Mouse (Mus musculus) heart, postnatal 25 days (tissue): Measurements from ENCODE around the gene Gm5129. TPM values are rescaled to one million over a fixed set of nuclear protein-coding genes. Genes with fewer than 3 reads are reported as not detected.
"Not testable (repeated sequence)": the region's sequence is repeated elsewhere in the genome, so short reads cannot be mapped to it uniquely, and the experiment has no call there.

Experiments used
- DNase-seq: peaks from one replicate; pipeline ENCODE4 v3.0.0; 2022; ENCODE audit warnings: low spot score
- intact Hi-C: fragments of 180-260 bp; cut with DNase I; formaldehyde crosslinking; loops from one replicate; pipeline ENCODE4 v1.15.1; 2025
- total RNA-seq, 2 experiments: library from RNA; stranded (reverse); gene quantifications; 2 replicates each; pipeline ENCODE4 v1.2.3; 2021

The Gm5129 gene
- not detected for total RNA-seq

- intact Hi-C loops = no loop called here
- peak; percentile 93 for DNase-seq
Observed at GRCm38 (mm10) chr5:29735557-29736061, at the start of gene Gm5129, which contains the start of gene Dnajb6. Gene Gm5129, minus strand, starts transcription at chr5:29735936. Gene Dnajb6, plus strand, starts transcription at chr5:29735688.

DNA sequence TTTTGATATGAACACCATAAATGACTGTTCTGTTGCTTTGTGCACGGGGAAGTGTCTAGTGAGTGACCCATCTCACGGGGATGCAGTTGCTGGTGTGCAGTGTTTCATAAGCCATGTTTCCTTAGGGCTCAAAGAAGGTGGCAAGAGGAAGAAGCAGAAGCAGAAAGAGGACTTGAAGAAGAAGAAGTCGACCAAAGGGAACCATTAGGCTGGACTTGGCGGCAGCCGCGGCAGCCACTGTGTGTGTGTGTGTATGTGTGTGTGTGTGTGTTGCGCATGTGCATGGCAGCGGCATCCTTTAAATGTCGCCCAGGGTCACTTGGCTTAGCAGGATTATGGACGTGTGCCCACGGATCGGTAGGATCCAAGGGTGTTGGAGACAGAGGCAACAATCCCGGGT, 49.2 kb upstream of the Gm5129 start:
- DNase-seq, intact Hi-C loops: not testable (repeated sequence)

- intact Hi-C loops = no loop called here
- no peak for DNase-seq
Observed at GRCm38 (mm10) chr5:29782261-29782660, 46.5 kb upstream of the Gm5129 start.

- intact Hi-C loops, DNase-seq: not testable (repeated sequence)
Observed at GRCm38 (mm10) chr5:29779733-29780132, 44.0 kb upstream of the Gm5129 start.

DNA sequence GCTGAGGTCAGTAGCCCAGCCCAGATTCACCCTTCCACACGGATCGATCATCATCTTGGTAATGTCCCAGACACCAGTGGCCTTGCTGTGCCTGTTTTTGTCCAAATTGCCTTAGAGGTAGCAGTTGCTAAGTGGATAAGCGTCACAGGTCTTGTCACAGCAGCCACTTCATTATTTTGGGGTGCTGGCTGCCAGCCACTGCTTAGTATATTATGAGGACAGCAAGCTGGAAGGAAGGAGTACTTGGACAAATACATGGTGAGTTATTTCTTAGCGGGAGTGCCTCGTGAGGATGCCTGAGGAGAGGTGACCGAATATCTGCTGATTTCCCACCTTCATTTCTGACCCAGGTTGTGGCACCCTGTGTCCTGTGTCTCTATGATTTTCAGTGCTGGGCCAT, 42.3 kb upstream of the Gm5129 start:
- intact Hi-C loops = no loop called here
- DNase-seq = no peak

DNA sequence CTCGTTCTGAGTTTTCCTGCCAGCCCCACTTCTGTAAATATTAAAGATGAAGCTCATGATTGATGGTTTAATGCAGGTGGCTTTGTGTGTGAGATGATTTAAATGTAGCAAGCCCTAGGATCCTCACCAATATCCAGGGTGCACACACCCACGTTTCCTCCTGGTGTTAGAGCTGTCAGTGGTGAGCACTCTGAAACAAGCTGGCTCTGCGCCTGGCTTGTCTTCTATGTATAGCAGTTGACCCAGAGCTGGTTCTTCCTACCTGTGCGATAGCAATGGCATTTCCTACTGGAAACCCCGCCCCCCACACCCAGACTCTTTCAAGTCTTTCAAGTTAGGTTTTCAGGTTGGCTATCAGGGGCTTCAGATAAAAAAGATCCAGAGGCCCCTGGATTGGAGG, 39.7 kb upstream of the Gm5129 start:
- intact Hi-C loops = no loop called here
- DNase-seq = no peak

DNA sequence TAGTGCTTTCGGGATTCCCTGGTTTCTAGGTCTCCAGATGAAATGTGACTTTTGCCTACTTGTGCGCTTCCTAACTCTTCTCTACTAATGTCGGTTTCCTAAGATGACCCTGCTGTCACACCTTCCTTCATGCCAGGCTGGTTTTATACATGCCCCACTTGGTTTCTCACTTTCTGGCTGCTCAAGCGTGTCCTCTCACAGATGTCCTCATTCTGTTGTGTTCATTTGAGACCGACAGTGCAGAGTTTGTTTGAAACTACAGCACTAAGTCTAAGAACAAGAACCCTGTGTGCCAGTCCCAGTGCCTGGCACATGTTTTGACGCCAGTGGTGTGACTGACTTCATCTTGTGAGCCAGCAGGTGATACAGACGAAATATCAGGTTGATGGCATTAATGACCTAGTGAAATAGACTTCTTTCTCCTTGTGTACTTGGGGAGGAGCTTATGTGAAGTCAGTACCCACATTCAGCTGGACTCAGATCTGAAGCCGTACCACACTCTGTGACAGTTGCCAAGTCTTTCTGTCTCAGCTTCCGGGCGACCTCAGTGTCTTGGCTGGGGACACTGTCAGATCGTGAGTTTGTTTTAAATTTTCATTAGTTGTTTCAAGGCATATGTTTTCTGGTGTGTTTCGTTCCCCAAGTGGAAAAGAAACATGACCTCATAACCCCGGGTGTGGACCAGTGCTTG, 37.9 kb upstream of the Gm5129 start:
- intact Hi-C loops = no loop called here
- DNase-seq = no peak

GRCm38 (mm10) chr5:29772651-29773330, 37.1 kb upstream of the Gm5129 start:
- no peak for DNase-seq
- intact Hi-C loops = no loop called here

- DNase-seq = no peak
- intact Hi-C loops = no loop called here
Observed at GRCm38 (mm10) chr5:29772038-29772437, 36.3 kb upstream of the Gm5129 start.

DNA sequence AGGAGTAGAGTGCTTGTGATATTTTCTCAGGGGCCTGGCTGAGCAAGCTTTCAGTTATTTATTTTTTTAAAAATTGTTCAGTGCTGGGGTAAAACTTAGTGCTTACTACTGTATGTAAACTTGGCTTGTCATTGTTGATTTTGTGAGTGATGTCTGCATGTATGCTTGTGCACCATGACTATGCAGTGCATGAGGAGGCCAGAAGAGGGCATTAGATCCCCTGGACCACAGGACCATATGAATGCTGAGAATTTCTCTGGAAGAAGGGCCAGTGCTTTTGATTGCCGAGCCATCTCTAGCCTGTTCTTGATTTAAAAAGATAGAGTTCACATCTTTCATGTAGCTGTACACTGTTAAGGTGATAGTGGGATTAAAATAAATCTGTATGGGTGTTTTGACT, 35.2 kb upstream of the Gm5129 start:
- intact Hi-C loops = no loop called here
- DNase-seq = no peak

DNA sequence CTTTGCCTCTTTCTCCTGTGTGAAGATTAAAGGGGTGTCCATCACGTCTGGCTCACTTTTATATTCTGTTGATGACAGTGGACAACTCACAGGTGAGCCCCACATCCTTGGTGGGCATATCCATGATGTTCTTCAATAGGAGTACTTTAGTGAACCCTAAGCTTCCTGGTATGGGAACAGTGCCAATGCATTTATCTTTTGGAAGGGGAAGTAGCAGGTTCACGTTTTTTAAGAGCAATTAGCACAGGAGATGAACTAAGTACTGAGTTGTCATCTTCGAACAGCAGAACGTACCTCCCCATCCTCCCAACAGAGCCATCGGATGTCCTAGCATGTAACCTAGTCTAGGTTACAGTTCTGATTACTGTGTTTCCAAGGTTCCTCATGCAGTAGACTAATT, 23.6 kb upstream of the Gm5129 start:
- no peak for DNase-seq
- intact Hi-C loops = no loop called here

GRCm38 (mm10) chr5:29752894-29753293, 17.2 kb upstream of the Gm5129 start:
- DNase-seq = no peak
- intact Hi-C loops = no loop called here

- no peak for DNase-seq
- intact Hi-C loops = no loop called here
Observed at GRCm38 (mm10) chr5:29751306-29751705, 15.6 kb upstream of the Gm5129 start.

GRCm38 (mm10) chr5:29747661-29748060, 11.9 kb upstream of the Gm5129 start:
- intact Hi-C loops = no loop called here
- DNase-seq = no peak

DNA sequence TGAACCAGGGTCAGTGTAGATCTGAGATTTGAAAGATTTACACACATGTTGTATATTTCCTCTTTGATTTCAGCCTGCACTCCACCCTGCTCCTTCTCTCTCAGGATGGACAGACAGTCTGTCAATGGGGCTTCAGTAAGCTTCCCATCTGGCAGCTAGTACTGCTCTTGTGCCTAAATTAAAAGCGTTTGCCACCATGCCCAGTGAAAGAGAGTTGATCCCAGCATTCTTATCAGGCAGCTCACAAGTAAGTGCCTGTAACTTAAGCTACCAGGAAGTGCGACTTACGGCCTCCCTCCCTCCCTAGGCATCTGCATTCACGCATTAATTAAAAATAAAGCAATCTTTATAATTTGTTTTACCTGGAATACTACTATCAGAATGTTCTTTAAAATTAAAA, 5.4 kb upstream of the Gm5129 start:
- no peak for DNase-seq
- intact Hi-C loops = no loop called here

- intact Hi-C loops = no loop called here
- no peak for DNase-seq
Observed at GRCm38 (mm10) chr5:29740651-29741050, 4.9 kb upstream of the Gm5129 start.

DNA sequence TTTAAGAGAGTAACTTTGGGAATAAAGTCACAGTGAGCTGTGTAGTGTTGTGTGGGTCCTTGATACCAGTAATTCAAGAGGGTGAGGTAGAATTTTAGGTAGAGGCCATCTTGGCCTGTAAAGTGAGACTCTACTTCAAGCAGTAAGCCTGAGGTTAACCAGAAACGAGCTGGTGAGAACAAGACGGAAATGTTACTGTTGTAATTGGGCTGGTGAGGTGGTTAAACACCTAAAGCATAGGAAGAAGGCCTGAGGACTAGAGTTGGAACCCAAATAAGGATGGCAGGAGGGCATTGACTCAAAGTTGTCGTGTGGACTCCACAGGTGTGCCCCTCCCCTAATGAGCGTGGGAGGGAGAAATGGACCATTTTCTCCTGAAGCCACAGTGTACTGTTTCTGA, 2.3 kb upstream of the Gm5129 start:
- intact Hi-C loops = no loop called here
- no peak for DNase-seq

GRCm38 (mm10) chr5:29737471-29737870, 1.7 kb upstream of the Gm5129 start:
- intact Hi-C loops = no loop called here
- no peak for DNase-seq

- DNase-seq = no peak
- intact Hi-C loops = no loop called here
Observed at GRCm38 (mm10) chr5:29736942-29737341, 1.2 kb upstream of the Gm5129 start.

- intact Hi-C loops = no loop called here
Observed at GRCm38 (mm10) chr5:29736073-29736900, 551 bp upstream of the Gm5129 start.

More at GRCm38 (mm10) chr5:29736073-29736900, 551 bp upstream of the Gm5129 start:
- DNase-seq = peak; percentile 31
